In the genomic region with DNA sequence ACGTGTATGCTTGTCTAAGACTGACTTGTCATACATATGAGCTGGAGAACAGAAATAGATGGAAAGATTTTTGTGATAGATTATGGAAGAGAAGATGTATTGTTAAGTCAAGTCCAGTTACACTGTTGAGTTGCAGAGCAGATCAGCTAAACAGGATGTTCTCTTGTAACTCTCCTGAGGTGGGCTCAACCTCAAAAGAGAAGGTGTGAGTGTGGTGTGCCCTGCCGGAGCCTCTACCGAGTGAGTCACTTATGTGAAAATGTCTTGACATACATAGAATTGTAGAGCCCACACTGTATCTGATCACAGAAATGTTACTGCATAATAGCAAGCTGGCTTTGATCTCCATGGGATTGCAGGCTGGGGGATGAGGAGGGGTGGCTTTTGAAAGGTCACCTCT, we compare ENCODE assay signal across 15 mouse cellular contexts.
DNase-seq lines count a peak whose midpoint lies in the region.
"Had no signal": no experiment of that assay in that cellular context is flagged by ENCODE, and none has a peak within 500 bp of the region (broad histone marks: within the 10 kb centered on the region; RNA-seq: fewer than 3 reads in every experiment).

No protein-coding gene starts in this region.

- peak; percentile 49 for DNase-seq in CD4-positive, CD25-positive, alpha-beta regulatory T cell, adult 2 months (ENCODE audit: low read depth, low spot score)
- peak; percentile 55 for DNase-seq in T-cell, adult 2 months (ENCODE audit: low spot score)
- peak; percentile 59 to 74 for DNase-seq in natural killer cell, adult 2 months (ENCODE audit: low spot score in 2 of 2)
- peak; percentile 33 for DNase-seq in thymus, postnatal 4 days
- DNase-seq in cerebellum, adult 9-10 months, result no peak
- no peak for DNase-seq in layer of hippocampus, adult 11-12 months (ENCODE audit: low spot score)
- no peak for DNase-seq in embryo, embryonic 11 days
- DNase-seq: adrenal gland, adult 8-10 months; cerebellum, adult 8-10 months; forebrain, postnatal 0 days; heart, postnatal 36 days; kidney, adult 11 months; kidney, postnatal 25 days; lung, embryonic 14.5 days; lung, postnatal 14 days had no signal

Comparison
In these comparisons a context has a peak if more than half of its experiments do, and no peak if none do; other contexts are left out.
1. DNase-seq: peak in CD4-positive, CD25-positive, alpha-beta regulatory T cell, adult 2 months (single experiment), T-cell, adult 2 months (single experiment), natural killer cell, adult 2 months (2 of 2) and thymus, postnatal 4 days (single experiment); none in cerebellum, adult 9-10 months (single experiment), layer of hippocampus, adult 11-12 months (single experiment) and embryo, embryonic 11 days (single experiment).